Mouse (Mus musculus): ENCODE results near the gene Dgcr2. TPM values are rescaled to one million over a fixed set of nuclear protein-coding genes. Genes with fewer than 3 reads are reported as not detected.

Gene Dgcr2
- polyA plus RNA-seq, 1 experiment = 40.6 TPM

- Histone ChIP-seq H3K4me3 (ENCODE audit: low read depth, low read length) (peak overlapping the region; percentile 77), H3K27me3 (ENCODE audit: control insufficient read depth, insufficient read depth, low read length, poor library complexity, severe bottlenecking) (no peaks in the 10 kb centered on the region), H3K9ac (ENCODE audit: low read depth, poor library complexity, severe bottlenecking) (peak overlapping the region; percentile 91), H3K27ac (ENCODE audit: insufficient read depth, low read length) (peak overlapping the region; percentile 96), H3K4me1 (ENCODE audit: control insufficient read depth, insufficient read depth, low read length) (peaks cover 6% of the 10 kb centered on the region), H3K36me3 (ENCODE audit: control insufficient read depth, insufficient read depth, low read length, poor library complexity, severe bottlenecking) (peaks cover 9% of the 10 kb centered on the region), H3K9me3 (replicated peaks; ENCODE audit: control insufficient read depth, insufficient read depth, low read length, poor library complexity, severe bottlenecking) (no peaks in the 10 kb centered on the region)
- TF ChIP-seq EP300 (IDR thresholded peaks at IDR 0.05; ENCODE audit: insufficient read depth, low read depth, low read length) = peak; percentile 68; the same call in 1 of the 2 replicates
- TF ChIP-seq CTCF (IDR thresholded peaks at IDR 0.05; ENCODE audit: low read depth, low read length) = peak; percentile 34
- no peak for TF ChIP-seq POLR2A (IDR thresholded peaks at IDR 0.05; ENCODE audit: insufficient read depth, low read length)
Observed at GRCm38 (mm10) chr16:17928627-17929104, 30.3 kb upstream of the Dgcr2 start.

- peaks cover 6% of the 10 kb centered on the region for H3K4me1 ChIP-seq (ENCODE audit: control insufficient read depth, insufficient read depth, low read length)
- H3K9ac ChIP-seq (ENCODE audit: low read depth, poor library complexity, severe bottlenecking) = peak within 1 kb of the TSS; percentile 91
- no peaks in the 10 kb centered on the region for H3K9me3 ChIP-seq (replicated peaks; ENCODE audit: control insufficient read depth, insufficient read depth, low read length, poor library complexity, severe bottlenecking)
- H3K4me3 ChIP-seq (ENCODE audit: low read depth, low read length) = peak within 1 kb of the TSS; percentile 77
- peak; percentile 42 for TF ChIP-seq POLR2A (IDR thresholded peaks at IDR 0.05; ENCODE audit: insufficient read depth, low read length)
- TF ChIP-seq CTCF (IDR thresholded peaks at IDR 0.05; ENCODE audit: low read depth, low read length) = no peak
- no peak for TF ChIP-seq EP300 (IDR thresholded peaks at IDR 0.05; ENCODE audit: insufficient read depth, low read depth, low read length)
- H3K27ac ChIP-seq (ENCODE audit: insufficient read depth, low read length) = peak within 1 kb of the TSS; percentile 96
- H3K36me3 ChIP-seq (ENCODE audit: control insufficient read depth, insufficient read depth, low read length, poor library complexity, severe bottlenecking) = peaks cover 9% of the 10 kb centered on the region
- no peaks in the 10 kb centered on the region for H3K27me3 ChIP-seq (ENCODE audit: control insufficient read depth, insufficient read depth, low read length, poor library complexity, severe bottlenecking)
Observed at GRCm38 (mm10) chr16:17928087-17928580, 29.8 kb upstream of the Dgcr2 start, which contains the start of gene Slc25a1. Gene Slc25a1 (minus strand): TSS chr16:17928219.

GRCm38 (mm10) chr16:17927351-17928082, 29.2 kb upstream of the Dgcr2 start:
- Histone ChIP-seq H3K4me3 (ENCODE audit: low read depth, low read length) (peak overlapping the region; percentile 77), H3K27ac (ENCODE audit: insufficient read depth, low read length) (no peak overlapping the region), H3K27me3 (ENCODE audit: control insufficient read depth, insufficient read depth, low read length, poor library complexity, severe bottlenecking) (no peaks in the 10 kb centered on the region), H3K36me3 (ENCODE audit: control insufficient read depth, insufficient read depth, low read length, poor library complexity, severe bottlenecking) (peaks cover 9% of the 10 kb centered on the region), H3K9ac (ENCODE audit: low read depth, poor library complexity, severe bottlenecking) (peak overlapping the region; percentile 91), H3K4me1 (ENCODE audit: control insufficient read depth, insufficient read depth, low read length) (peaks cover 6% of the 10 kb centered on the region), H3K9me3 (replicated peaks; ENCODE audit: control insufficient read depth, insufficient read depth, low read length, poor library complexity, severe bottlenecking) (no peaks in the 10 kb centered on the region)
- TF ChIP-seq POLR2A (IDR thresholded peaks at IDR 0.05; ENCODE audit: insufficient read depth, low read length) (no peak), CTCF (IDR thresholded peaks at IDR 0.05; ENCODE audit: low read depth, low read length) (no peak), EP300 (IDR thresholded peaks at IDR 0.05; ENCODE audit: insufficient read depth, low read depth, low read length) (no peak)

GRCm38 (mm10) chr16:17922163-17922538, 23.8 kb upstream of the Dgcr2 start:
- H3K9ac ChIP-seq (ENCODE audit: low read depth, poor library complexity, severe bottlenecking) = peak overlapping the region; percentile 61
- TF ChIP-seq POLR2A (IDR thresholded peaks at IDR 0.05; ENCODE audit: insufficient read depth, low read length) = no peak
- TF ChIP-seq EP300 (IDR thresholded peaks at IDR 0.05; ENCODE audit: insufficient read depth, low read depth, low read length) = no peak
- no peak for TF ChIP-seq CTCF (IDR thresholded peaks at IDR 0.05; ENCODE audit: low read depth, low read length)
- H3K4me1 ChIP-seq (ENCODE audit: control insufficient read depth, insufficient read depth, low read length) = no peaks in the 10 kb centered on the region
- H3K27ac ChIP-seq (ENCODE audit: insufficient read depth, low read length) = no peak overlapping the region
- no peaks in the 10 kb centered on the region for H3K9me3 ChIP-seq (replicated peaks; ENCODE audit: control insufficient read depth, insufficient read depth, low read length, poor library complexity, severe bottlenecking)
- H3K27me3 ChIP-seq (ENCODE audit: control insufficient read depth, insufficient read depth, low read length, poor library complexity, severe bottlenecking) = no peaks in the 10 kb centered on the region
- H3K36me3 ChIP-seq (ENCODE audit: control insufficient read depth, insufficient read depth, low read length, poor library complexity, severe bottlenecking) = peaks cover 9% of the 10 kb centered on the region
- H3K4me3 ChIP-seq (ENCODE audit: low read depth, low read length) = peak overlapping the region; percentile 81

- TF ChIP-seq POLR2A (IDR thresholded peaks at IDR 0.05; ENCODE audit: insufficient read depth, low read length) = peak; percentile 27
- TF ChIP-seq EP300 (IDR thresholded peaks at IDR 0.05; ENCODE audit: insufficient read depth, low read depth, low read length) = no peak
- peaks cover 9% of the 10 kb centered on the region for H3K36me3 ChIP-seq (ENCODE audit: control insufficient read depth, insufficient read depth, low read length, poor library complexity, severe bottlenecking)
- H3K9ac ChIP-seq (ENCODE audit: low read depth, poor library complexity, severe bottlenecking) = peak overlapping the region; percentile 61
- H3K27ac ChIP-seq (ENCODE audit: insufficient read depth, low read length) = peak overlapping the region; percentile 86
- no peaks in the 10 kb centered on the region for H3K27me3 ChIP-seq (ENCODE audit: control insufficient read depth, insufficient read depth, low read length, poor library complexity, severe bottlenecking)
- no peaks in the 10 kb centered on the region for H3K9me3 ChIP-seq (replicated peaks; ENCODE audit: control insufficient read depth, insufficient read depth, low read length, poor library complexity, severe bottlenecking)
- H3K4me1 ChIP-seq (ENCODE audit: control insufficient read depth, insufficient read depth, low read length) = no peaks in the 10 kb centered on the region
- peak overlapping the region; percentile 82 for H3K4me3 ChIP-seq (ENCODE audit: low read depth, low read length)
Observed at GRCm38 (mm10) chr16:17921325-17922162, 23.2 kb upstream of the Dgcr2 start.
